Mouse (Mus musculus): ENCODE data around the gene Mptx2.

DNA sequence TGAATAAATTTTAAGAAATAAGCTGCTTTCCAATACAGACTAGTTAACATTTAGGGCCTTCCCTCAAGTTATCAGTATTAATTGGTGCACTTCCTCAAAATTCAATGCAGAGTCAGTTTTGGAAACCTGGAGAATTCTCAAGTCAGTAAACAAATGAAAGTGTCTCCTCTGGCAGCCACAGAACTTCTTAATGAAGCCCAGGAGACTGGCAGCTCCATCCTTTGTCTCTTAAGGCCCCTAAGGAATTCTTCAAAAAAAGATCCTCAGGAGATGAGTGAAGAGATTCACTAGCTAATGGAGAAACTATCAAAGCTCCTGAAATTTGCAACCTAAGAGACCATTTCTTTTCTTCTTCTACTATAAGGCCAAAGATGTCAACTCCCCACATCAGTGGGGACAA is 11.9 kb downstream of the Mptx2 start, which contains the start of gene Olfr418:
- no peak for TF ChIP-seq MAX (IDR thresholded peaks at IDR 0.05; ENCODE audit: low read length)
- no peak for TF ChIP-seq CTCF (IDR thresholded peaks at IDR 0.05 in 2 of 3, conservative IDR thresholded peaks at IDR 0.05 in 1 of 3; ENCODE audit: control insufficient read depth in 1 of 3, insufficient read depth in 1 of 3, low read depth in 2 of 3, low read length in 3 of 3, poor library complexity in 1 of 3, severe bottlenecking in 1 of 3)
- TF ChIP-seq MXI1 (IDR thresholded peaks at IDR 0.05; ENCODE audit: low read depth, low read length): no peak
- TF ChIP-seq POLR2A (IDR thresholded peaks at IDR 0.05; ENCODE audit: control insufficient read depth in 1 of 2, insufficient read depth in 1 of 2, low read depth in 1 of 2, low read length in 2 of 2, poor library complexity in 1 of 2): no peak
